Mouse (Mus musculus) liver, postnatal 0 days (tissue): ENCODE measurements around the gene Slc2a12. TPM values are rescaled to one million over a fixed set of nuclear protein-coding genes. Genes with fewer than 3 reads are reported as not detected.

ENCODE experiments used
- ATAC-seq: fragments of 200-750 bp; cut with Nextera tagmentation; 2 replicates; pipeline ENCODE4 v1.8.0; 2017; ENCODE audit warnings: mild to moderate bottlenecking, moderate library complexity
- DNase-seq: peaks from one replicate; pipeline ENCODE4 v3.0.0-alpha.2; 2016
- H3K27ac ChIP-seq: fragments of 300-500 bp; sonication (generic); 2 replicates; pipeline ENCODE4 v1.5.1; 2014; ENCODE audit warnings: antibody characterized with exemption, moderate library complexity, mild to moderate bottlenecking, low read depth
- H3K27me3 ChIP-seq: fragments of 300-500 bp; sonication (generic); 2 replicates; pipeline ENCODE4 v1.6.1; 2014; ENCODE audit warnings: low read length, control low read depth, mixed read lengths; ENCODE audit not compliant: insufficient read depth
- H3K36me3 ChIP-seq: fragments of 300-500 bp; sonication (generic); replicated peaks from 2 replicates; pipeline ENCODE4 v1.6.1; 2014; ENCODE audit warnings: mild to moderate bottlenecking, control low read depth, low read length, moderate library complexity, mixed read lengths; ENCODE audit not compliant: insufficient read depth
- H3K4me1 ChIP-seq: fragments of 300-500 bp; sonication (generic); 2 replicates; pipeline ENCODE4 v1.6.1; 2014; ENCODE audit warnings: antibody characterized with exemption, mild to moderate bottlenecking, control low read depth; ENCODE audit not compliant: insufficient read depth
- H3K4me2 ChIP-seq: fragments of 300-500 bp; sonication (generic); 2 replicates; pipeline ENCODE4 v1.6.1; 2014; ENCODE audit warnings: low read depth, mild to moderate bottlenecking, low read length, moderate library complexity, mixed read lengths
- H3K4me3 ChIP-seq: fragments of 300-500 bp; sonication (generic); 2 replicates; pipeline ENCODE4 v1.5.1; 2014; ENCODE audit warnings: low read depth, low read length
- H3K9ac ChIP-seq: fragments of 300-500 bp; sonication (generic); replicated peaks from 2 replicates; pipeline ENCODE4 v1.6.1; 2014; ENCODE audit warnings: mild to moderate bottlenecking, moderate library complexity
- H3K9me3 ChIP-seq: fragments of 300-500 bp; sonication (generic); 2 replicates; pipeline ENCODE4 v1.6.1; 2016; ENCODE audit warnings: mild to moderate bottlenecking, control low read depth, low read length, mixed read lengths
- CTCF ChIP-seq: sonication (generic); IDR thresholded peaks from 2 replicates; pipeline ENCODE4 v1.5.1; 2016; ENCODE audit warnings: antibody characterized with exemption, low read depth
- EP300 ChIP-seq: IDR thresholded peaks from 2 replicates; pipeline ENCODE4 v1.6.1; 2016; ENCODE audit warnings: antibody characterized with exemption, low read depth, mild to moderate bottlenecking
- WGBS: fragments of 180-500 bp; shearing (Covaris S2); extraction: QIAGEN DNeasy Blood & Tissue Kit; methylation state at CpG from one replicate; pipeline ENCODE4 v1.1.7; 2014; ENCODE audit not compliant: insufficient replicate concordance; 5-methylcytosine and 5-hydroxymethylcytosine counted together
- polyA plus RNA-seq: library from polyadenylated mRNA; unstranded; fragments of >200 nt; fragmentation: Nextera tagmentation; extraction: Ambion mirVana; gene quantifications from 2 replicates; pipeline ENCODE4 v1.2.1, GENCODE M21; 2015

The Slc2a12 gene
- polyA plus RNA-seq, 1 experiment from 2014 or later, result not detected

DNA sequence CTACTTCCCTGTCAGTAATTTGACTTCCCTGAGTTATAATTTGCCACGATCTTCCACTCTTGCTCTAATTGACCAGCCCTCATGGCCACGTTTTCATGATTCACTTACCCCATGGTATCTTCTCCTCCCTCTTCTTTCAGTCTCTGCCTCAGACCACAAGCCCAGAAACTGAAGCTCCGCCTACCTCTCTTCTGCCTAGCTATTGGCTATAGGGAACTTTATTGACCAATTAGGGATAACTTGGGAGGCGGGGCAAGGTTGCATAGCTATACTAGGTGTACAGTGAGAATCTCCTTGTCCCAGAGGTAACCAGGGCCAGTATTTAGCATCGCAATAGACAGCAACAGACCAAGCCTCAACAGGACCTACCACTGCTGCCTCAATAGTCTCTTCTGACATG, 31.5 kb upstream of the Slc2a12 start:
- ATAC-seq (no peak), DNase-seq (no peak)
- Histone ChIP-seq H3K4me3 (no peak overlapping the region), H3K4me1 (no peaks in the 10 kb centered on the region), H3K36me3 (no peaks in the 10 kb centered on the region), H3K9ac (no peak overlapping the region), H3K27ac (no peak overlapping the region), H3K27me3 (no peaks in the 10 kb centered on the region), H3K4me2 (no peak overlapping the region), H3K9me3 (no peaks in the 10 kb centered on the region)
- 72% methylated on average over 5 of the region's 5 CpGs for WGBS
- no peak for TF ChIP-seq CTCF
- no peak for TF ChIP-seq EP300

DNA sequence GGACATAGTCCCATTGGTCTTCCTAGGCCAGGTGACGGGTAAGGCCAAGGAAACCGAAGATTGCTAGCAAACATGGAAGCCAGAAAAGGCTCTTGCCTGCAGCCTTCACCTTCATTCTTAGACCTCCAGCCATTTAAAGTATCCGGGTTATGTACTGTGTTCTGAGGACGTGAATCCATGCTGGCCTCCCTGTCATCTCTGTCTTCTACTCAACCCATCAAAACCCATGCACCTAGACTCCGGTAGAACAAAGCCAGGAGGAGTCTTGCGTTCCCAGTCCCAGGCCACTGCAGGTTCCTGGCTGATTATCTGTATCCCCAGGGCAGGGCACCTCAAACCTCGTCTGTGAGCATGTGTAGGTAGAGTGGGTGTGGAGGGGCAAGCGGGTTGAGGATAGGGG, 30.3 kb upstream of the Slc2a12 start:
- no peak overlapping the region for H3K27ac ChIP-seq
- ATAC-seq (no peak), DNase-seq (no peak)
- TF ChIP-seq EP300 (no peak), CTCF (no peak)
- no peaks in the 10 kb centered on the region for H3K27me3 ChIP-seq
- WGBS, result 78% methylated on average over 8 of the region's 8 CpGs
- H3K9me3 ChIP-seq, result no peaks in the 10 kb centered on the region
- no peak overlapping the region for H3K4me2 ChIP-seq
- no peaks in the 10 kb centered on the region for H3K36me3 ChIP-seq
- H3K4me3 ChIP-seq, result no peak overlapping the region
- no peaks in the 10 kb centered on the region for H3K4me1 ChIP-seq
- H3K9ac ChIP-seq, result no peak overlapping the region

DNA sequence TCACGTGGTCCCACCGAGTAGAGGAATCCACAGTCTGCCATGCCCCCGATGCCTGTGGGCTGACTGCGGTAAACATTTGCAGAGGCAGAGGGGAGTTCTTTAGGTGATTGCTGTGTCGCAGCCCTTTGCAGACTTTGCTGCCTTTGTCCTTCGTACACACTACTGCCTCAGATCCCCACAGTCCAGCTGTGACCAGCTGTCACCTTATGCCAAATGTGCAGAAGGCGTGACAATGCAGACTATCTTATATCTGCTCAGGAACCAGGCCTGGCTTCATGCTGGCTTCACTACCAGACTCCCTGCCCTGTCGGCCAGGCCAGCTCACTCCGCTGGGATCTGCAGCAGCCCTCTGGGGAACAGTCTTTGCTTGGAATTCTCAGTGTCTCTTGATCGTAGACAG, 29.5 kb upstream of the Slc2a12 start:
- WGBS, result 64% methylated on average over 10 of the region's 10 CpGs
- no peak for DNase-seq

DNA sequence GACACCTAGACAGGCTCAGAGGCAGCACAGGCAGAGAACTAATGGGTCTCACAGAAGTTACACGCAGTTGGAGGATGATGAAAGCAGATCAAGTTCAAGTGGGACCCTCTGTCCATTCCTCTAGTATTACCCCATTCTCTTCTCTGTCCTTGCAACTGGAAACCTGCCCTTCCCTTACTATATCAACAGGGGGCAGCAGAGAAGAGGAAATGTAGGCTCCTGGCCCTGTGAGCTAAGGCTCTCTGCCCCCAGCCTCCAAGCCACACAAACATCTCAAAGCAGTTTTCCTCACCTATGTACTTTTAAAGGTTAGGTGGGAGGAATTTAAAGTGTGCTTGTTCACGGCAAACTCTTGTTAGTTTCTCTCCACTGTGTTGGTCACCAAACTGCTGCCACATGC, 26.0 kb upstream of the Slc2a12 start:
- Histone ChIP-seq H3K9me3 (peaks cover 2% of the 10 kb centered on the region; the same call in 1 of the 2 replicates), H3K9ac (no peak overlapping the region), H3K27me3 (no peaks in the 10 kb centered on the region), H3K4me1 (no peaks in the 10 kb centered on the region), H3K36me3 (no peaks in the 10 kb centered on the region), H3K4me3 (no peak overlapping the region), H3K4me2 (no peak overlapping the region), H3K27ac (no peak overlapping the region)
- ATAC-seq (no peak), DNase-seq (no peak)
- TF ChIP-seq EP300, result no peak
- peak; percentile 54 for TF ChIP-seq CTCF
- 63% methylated on average over 2 of the region's 2 CpGs for WGBS

More for the DNA sequence above, 29.5 kb upstream of the Slc2a12 start:
- Histone ChIP-seq H3K9me3 (peaks cover 2% of the 10 kb centered on the region; the same call in 1 of the 2 replicates), H3K4me1 (no peaks in the 10 kb centered on the region), H3K27ac (no peak overlapping the region), H3K9ac (no peak overlapping the region), H3K27me3 (no peaks in the 10 kb centered on the region), H3K4me2 (no peak overlapping the region), H3K36me3 (no peaks in the 10 kb centered on the region), H3K4me3 (no peak overlapping the region)
- no peak for ATAC-seq
- no peak for TF ChIP-seq EP300
- TF ChIP-seq CTCF, result no peak

DNA sequence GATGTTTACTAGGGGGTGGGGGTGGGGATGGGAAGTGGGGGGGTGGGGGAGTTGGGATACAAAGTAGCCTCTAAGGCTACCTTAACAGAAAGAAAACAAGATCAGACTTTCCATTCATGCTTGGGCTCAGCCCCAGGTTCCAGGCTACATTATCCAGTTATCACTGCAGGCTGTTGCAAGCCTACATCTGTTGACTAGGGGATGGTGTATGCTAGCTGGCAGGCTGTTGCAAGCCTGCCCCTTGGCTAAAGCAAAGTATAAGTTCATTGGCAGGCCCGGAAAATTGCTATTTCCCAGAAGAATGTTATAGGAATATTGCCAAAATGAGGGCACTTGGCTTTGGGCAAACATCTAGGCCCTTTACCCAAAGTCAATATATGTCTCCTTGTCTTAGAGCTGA, 16.0 kb upstream of the Slc2a12 start:
- no peak for DNase-seq
- Histone ChIP-seq H3K27me3 (no peaks in the 10 kb centered on the region), H3K36me3 (no peaks in the 10 kb centered on the region), H3K27ac (no peak overlapping the region), H3K4me1 (no peaks in the 10 kb centered on the region), H3K4me2 (no peak overlapping the region), H3K9ac (no peak overlapping the region), H3K4me3 (no peak overlapping the region), H3K9me3 (no peaks in the 10 kb centered on the region)
- WGBS, result 58% methylated on average over 1 of the region's 1 CpGs
- no peak for TF ChIP-seq CTCF
- no peak for TF ChIP-seq EP300
- no peak for ATAC-seq

DNA sequence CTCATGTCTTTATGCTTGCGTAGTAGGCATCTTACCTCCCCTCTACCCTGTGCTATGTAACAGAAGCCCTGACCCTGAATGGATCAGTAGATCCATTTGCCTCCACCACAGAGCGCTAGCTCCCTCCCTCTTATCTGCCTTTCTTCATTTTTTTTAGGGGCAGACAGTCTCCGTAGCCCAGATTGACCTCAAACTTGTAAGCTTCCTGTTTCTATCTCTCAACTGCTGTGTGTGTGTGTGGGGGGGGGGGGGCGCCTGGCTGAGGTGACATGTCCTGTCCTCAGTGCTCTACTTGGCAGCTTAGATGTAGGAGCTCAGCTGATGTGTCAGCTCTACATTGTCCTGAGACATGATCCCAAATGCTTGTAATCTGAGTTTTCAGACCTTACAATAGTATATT, 13.7 kb upstream of the Slc2a12 start:
- DNase-seq, result no peak

DNA sequence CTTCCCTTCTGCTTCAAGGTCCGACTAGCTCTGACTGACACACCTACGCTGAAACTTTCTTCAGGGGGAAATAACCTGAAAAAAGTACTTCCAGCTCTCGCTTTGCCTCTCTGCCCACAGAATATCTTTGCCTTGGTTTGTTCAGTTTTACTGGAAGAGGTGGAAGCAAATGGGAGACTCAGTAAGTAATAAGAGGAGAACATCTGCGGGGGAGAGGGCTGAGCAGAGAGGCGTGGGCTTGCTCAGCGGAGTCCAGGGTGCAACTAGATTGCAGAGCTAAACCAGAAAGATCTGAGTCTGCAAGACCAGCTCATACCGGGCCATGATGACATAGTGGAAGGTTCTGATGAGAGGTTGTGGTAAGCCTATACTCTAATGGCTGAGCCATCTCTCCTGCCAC, 13.3 kb upstream of the Slc2a12 start:
- ATAC-seq, result no peak
- Histone ChIP-seq H3K9me3 (no peaks in the 10 kb centered on the region), H3K27ac (no peak overlapping the region), H3K9ac (no peak overlapping the region), H3K4me2 (no peak overlapping the region), H3K4me1 (no peaks in the 10 kb centered on the region), H3K27me3 (no peaks in the 10 kb centered on the region), H3K4me3 (no peak overlapping the region), H3K36me3 (no peaks in the 10 kb centered on the region)
- DNase-seq, result no peak
- 61% methylated on average over 7 of the region's 7 CpGs for WGBS
- TF ChIP-seq CTCF (no peak), EP300 (no peak)

More for the DNA sequence above, 13.7 kb upstream of the Slc2a12 start:
- ATAC-seq, result no peak
- Histone ChIP-seq H3K4me1 (no peaks in the 10 kb centered on the region), H3K4me2 (no peak overlapping the region), H3K27me3 (no peaks in the 10 kb centered on the region), H3K9me3 (no peaks in the 10 kb centered on the region), H3K9ac (no peak overlapping the region), H3K27ac (no peak overlapping the region), H3K4me3 (no peak overlapping the region), H3K36me3 (no peaks in the 10 kb centered on the region)
- TF ChIP-seq EP300, result no peak
- no peak for TF ChIP-seq CTCF
- 33% methylated on average over 4 of the region's 4 CpGs for WGBS
